Mouse (Mus musculus): ENCODE results near the gene Gprin2.
A peak's percentile ranks its signal among the peaks of the same experiment; 100 is the strongest.

Gprin2 gene

DNA sequence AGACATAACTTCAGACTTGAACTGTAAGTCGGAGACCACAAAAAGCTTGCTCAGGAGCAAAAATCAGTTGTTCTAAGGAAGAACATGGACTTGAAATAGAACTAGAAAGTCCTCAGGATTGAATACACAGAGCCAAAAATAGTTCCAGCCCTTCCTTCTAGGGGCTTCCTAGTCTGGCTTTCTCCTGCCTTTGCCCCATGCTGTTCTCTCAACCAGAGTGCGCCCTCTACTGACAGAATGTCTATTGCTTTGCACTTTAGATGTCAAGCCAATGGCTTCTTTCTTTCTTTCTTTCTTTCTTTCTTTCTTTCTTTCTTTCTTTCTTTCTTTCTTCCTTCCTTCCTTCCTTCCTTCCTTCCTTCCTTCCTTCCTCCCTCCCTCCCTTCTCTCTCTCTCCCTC lies 7.2 kb upstream of the Gprin2 start:
- DNase-seq (ENCODE audit: extremely low read depth, insufficient read length, low spot score), result no peak

DNA sequence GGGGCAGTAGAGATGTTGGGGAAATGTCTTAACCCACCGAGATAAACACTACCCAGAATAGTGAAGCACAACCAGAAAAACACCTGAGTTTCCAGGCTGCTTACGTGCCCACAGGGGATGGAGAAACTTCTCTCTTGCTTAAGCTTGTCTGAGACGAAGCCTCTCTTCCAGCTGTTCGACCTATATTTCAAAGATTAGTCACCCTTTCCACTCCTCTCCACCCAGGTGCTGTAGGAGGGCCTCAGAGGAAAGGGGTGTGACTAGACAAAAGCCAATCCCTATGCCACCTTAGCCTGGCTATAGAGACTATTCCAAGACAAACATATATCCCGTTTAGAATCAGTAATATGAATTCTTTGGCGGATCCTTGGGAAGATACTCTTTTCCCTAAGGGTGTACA lies 6.5 kb upstream of the Gprin2 start:
- no peak for DNase-seq (ENCODE audit: extremely low read depth, insufficient read length, low spot score)

DNA sequence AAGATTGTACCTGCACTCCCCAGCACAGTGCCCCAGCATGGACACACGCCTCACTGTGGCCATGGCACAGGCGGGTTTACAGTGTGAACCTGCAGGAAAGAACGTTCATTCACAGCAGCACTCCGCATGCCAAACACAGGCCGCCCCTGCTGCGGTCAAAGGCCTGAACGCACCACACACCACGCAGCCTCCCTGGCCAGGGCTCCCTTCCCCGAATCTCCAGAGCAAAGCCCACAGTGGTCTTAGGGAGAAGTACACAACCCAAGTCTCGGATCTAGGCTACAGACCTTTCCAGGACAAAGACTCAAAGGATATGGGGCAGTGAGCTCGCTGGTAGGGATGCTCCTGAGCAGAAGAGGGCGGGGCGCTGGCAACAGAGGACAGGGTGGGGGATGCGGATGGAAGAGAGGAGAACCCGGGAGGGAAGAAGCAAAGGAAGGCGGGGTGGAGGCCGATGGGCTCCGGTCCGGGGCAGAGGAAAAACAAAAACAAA lies 669 bp downstream of the Gprin2 start:
- no peak for DNase-seq (ENCODE audit: extremely low read depth, insufficient read length, low spot score)

DNA sequence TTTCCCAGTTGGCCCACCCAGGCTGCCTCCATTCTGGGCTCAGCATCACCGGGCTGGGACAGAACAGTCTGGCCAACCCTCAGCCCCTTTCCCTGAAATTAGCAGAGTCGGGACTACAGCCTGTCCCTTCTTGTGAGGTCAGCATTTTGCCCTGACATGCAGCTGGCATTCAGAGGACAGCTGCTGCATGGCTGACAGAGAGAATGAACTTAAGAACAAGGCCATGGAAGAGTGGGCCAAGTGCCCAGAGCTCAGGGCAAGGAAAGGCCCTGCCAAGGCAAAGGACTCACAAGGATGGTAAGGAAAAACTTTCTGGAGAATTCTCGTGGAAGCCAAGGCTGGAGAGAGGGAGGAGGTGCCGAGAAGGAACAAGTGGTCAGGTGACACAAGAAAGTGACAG lies 4.7 kb downstream of the Gprin2 start:
- no peak for DNase-seq (ENCODE audit: extremely low read depth, insufficient read length, low spot score)

DNA sequence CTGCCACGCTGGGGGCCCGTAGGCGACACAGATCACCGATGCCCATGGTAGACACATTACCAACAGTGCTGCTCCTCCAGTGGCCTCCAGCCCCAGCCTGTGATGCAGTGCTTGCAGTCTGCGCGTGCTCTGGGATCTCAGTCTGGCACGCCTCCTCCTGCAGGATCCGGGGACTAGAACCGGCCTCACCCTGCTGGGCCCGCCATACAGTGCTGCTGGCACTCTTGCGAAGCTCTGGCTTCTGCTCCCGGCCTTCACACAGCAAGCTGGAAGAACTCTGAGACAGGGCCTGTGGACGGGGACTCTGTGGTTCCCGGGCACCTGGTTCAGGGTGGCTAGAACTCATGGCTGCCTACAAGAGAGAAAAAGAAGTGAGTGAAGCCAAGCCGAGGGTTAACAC lies 6.0 kb downstream of the Gprin2 start:
- DNase-seq (ENCODE audit: extremely low read depth, insufficient read length, low spot score), result no peak

DNA sequence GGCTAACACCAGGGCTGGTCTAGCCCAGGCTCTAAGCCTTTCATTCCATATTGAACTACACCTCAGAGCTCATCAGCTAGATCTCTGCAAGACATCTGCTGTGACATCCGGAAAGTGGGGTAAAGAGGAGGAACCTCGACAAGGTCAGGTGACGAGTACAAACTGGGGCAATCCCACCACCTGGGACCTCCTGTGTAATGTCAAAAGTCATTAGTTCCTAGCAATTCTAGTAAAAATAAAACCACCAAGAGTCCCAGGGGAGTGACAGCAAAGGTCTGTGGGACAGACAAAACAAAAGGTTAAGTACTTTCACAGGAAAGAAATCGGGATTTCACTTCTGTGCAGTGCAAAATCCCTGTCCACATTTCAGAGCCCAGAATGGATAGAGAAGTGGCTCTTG lies 7.6 kb downstream of the Gprin2 start:
- no peak for DNase-seq (ENCODE audit: extremely low read depth, insufficient read length, low spot score)

DNA sequence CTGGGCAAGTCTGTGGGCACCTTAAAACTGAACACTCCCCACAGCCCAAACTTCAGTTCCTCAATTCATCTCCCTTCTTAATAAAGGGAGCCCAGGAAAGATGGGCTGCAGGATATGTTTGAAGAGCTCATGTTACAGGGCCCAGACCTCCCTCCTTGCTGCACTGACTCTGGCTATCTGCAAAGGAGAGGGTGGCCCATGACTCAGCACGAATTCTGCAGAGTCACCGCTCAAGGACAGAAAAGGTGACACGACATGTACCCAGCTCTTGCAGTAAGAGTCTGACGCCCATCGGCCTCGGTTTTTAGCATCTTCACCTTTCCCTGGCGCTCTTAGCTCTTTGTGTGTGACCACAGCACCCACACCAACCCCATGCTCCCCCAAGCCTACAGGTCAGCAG lies 11.1 kb downstream of the Gprin2 start:
- no peak for DNase-seq (ENCODE audit: extremely low read depth, insufficient read length, low spot score)

DNA sequence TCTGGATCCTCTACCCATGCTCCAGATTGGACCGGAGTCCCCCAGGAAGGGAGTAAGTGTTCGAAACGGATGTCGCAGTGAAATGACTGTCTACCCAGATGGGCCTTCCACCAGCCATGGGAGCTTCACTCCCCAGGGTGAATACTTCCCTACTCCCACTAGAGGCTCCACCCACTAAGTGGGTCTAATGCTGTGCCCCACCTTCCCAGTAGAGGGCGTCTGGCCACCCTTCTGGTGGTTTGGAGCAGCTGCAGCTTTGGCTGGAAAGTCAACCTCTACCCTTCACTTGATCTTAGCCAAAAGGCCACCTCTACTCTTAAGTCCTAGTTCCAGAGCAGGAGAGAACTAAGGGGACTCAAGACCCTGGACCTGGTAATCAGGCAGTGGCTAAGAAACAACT lies 12.8 kb downstream of the Gprin2 start:
- DNase-seq (ENCODE audit: extremely low read depth, insufficient read length, low spot score), result no peak

DNA sequence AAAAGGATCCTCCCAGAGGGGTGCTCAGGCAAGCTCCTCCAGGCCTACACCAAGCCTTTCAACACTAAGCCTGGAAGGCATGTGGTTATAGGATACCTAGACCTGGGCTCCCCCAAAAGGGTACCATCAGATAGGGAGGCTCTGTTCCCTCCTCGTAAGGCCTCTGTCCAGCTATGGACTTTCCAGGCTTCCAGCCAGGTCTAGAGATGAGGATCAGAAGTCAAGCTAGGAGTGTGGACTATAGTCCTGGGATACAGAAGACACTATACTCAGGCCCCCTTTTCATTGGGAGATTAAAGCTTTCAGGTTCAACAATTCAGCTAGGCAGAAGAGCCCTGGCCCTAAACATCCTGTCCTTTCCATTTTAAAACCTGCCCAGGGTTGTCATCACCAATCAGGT lies 18.4 kb downstream of the Gprin2 start:
- no peak for DNase-seq (ENCODE audit: extremely low read depth, insufficient read length, low spot score)

DNA sequence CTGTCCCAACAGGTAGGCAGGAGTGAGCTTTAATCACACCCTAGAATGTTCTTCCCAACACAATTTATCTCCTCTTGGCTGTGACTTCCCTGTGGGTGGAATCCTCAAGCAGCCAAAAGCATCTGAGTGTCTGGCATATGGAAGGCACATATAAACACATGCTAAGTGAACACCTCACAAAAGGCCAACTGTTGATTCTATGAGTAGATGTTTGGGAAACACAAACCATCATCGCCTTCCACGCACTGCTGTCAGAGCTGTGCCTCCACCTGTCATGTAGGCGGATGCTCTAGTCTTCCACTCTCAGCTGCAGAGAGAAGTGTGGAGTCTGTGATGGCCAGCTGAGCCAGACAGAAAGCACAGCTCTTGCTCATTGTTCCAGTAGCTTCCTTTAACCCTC lies 22.1 kb downstream of the Gprin2 start:
- no peak for DNase-seq (ENCODE audit: extremely low read depth, insufficient read length, low spot score)

DNA sequence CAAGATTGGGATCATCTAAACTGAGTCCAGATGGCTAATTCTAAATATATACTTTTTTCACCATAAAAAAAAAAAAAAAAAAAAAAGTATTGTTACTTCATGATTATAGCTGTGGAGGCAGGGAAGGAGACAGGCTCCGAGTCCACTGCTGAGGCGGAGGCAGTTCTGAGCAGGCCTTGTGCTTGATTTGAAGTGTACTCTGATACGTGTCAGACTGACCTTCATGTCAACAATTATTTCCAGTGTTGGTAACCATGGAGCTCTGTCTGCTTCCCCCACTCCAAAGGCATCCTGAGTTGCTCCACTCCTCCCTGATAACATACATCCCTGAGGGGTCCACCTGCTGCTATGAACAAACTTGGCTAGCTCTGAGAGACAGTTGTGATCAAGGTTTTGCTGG lies 30.3 kb downstream of the Gprin2 start:
- DNase-seq (ENCODE audit: extremely low read depth, insufficient read length, low spot score), result no peak

DNA sequence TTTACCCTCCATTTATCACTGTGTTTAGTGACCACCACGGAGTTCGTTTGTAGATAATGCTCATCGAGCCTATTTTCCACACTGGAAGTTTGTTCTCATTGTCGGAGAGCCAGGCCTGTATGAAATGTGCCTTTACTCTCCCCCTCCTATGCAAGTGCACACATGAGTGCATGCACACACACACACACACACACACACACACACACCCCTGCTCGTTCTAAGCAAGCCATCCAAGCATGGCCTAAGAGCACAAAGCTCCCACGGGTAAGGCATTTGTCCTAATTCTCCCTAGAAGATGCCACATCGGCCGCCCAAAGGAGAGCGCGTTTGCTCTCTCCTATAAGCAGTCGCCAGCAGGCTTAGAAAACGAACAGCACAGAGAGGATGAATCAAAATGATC lies 45.7 kb downstream of the Gprin2 start:
- DNase-seq (ENCODE audit: extremely low read depth, insufficient read length, low spot score), result no peak

DNA sequence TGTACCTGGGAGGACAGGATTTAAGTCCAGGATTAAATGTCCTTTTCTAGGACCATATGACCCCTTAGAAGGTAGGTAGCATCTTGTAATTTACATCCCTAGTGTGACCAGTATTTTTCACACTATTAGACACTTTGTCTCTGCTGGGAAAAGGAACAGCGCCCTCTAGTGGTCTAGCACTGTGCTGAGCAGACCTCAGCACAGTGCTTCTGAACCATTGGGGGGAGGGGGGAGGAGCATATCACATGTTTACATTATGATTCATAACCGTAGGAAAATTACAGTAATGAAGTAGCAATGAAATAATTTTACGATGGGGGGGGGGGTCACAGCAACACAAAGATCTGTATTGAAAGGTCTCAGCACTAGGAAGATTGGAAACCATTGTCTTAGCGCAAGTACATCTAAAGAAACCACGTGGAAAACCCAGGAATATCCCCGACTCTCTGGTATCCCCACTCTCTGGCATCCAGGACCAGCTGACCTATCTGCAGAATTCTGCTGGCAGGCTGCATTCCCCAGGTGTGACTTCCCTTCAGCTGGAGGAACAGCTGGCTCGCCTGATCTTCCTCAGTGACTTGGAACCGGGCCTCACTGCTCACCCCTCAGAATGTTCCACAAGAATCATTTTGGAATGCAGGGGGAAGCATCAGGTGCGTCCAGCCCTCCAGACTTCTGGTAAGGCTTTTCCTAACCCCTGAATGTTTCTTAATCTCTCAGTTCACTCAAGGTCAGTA lies 46.7 kb downstream of the Gprin2 start:
- peak; percentile 28 for DNase-seq (ENCODE audit: extremely low read depth, insufficient read length, low spot score)

DNA sequence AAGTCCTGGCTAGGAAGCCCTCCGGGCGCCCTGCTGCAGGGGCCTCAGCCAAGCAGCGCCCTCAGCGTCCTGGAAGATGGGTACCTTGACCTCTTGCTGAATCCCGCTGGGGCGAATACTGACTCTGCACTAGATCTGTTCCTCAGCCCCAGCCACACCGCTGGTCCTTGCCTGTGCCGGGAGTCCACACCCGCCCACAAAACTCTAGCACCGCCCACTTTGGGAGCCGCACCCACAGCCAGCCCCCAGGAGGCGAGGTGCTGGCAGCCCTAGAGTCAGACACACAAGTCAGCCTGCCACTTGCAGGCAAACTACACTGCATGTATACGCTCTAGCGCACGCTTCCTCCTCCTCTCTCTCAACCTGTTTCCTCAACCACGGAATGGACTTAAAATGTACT lies 49.1 kb downstream of the Gprin2 start, which contains the start of gene Npy4r:
Gene Npy4r (minus strand): TSS at position 148 of the 400 bp plus-strand sequence.
- DNase-seq (ENCODE audit: extremely low read depth, insufficient read length, low spot score), result peak; percentile 75

DNA sequence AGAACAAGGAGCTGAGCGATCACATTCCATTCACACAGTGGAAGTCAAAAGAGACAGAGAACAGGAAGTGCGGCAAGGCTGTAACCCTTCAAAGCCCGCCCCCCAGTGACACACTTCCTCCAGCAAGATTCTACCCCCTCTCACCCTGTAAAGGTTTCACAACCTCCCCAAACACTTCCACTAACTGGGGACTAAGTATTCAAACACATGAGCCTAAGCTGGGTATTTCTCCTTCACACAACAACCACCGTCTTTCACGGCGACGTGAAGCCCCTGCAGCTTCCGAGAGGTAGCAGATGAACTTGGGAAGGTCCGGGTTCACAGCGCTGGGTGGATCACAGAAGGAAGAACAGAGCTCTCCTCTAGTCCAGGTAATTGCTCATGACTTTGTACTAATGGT lies 58.5 kb downstream of the Gprin2 start:
- no peak for DNase-seq (ENCODE audit: extremely low read depth, insufficient read length, low spot score)

DNA sequence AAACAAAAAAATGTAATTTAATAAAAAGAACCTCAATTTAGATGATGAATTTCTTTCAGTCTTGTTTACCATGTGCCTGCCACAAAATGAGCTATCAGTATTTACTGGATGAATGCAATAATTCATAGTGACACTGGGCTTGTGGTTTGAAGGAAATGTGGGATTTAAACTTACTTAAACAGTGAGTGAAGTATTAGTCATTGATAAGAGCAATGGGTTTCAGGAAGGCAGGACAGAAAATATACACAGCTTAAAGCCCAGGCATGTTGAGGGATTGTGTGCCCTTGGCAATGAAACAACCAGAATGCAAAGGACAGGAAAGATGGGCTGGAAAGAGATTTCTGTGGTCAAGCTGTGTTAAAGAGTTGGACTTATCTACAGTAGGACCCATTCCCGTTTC lies 59.1 kb downstream of the Gprin2 start:
- no peak for DNase-seq (ENCODE audit: extremely low read depth, insufficient read length, low spot score)

DNA sequence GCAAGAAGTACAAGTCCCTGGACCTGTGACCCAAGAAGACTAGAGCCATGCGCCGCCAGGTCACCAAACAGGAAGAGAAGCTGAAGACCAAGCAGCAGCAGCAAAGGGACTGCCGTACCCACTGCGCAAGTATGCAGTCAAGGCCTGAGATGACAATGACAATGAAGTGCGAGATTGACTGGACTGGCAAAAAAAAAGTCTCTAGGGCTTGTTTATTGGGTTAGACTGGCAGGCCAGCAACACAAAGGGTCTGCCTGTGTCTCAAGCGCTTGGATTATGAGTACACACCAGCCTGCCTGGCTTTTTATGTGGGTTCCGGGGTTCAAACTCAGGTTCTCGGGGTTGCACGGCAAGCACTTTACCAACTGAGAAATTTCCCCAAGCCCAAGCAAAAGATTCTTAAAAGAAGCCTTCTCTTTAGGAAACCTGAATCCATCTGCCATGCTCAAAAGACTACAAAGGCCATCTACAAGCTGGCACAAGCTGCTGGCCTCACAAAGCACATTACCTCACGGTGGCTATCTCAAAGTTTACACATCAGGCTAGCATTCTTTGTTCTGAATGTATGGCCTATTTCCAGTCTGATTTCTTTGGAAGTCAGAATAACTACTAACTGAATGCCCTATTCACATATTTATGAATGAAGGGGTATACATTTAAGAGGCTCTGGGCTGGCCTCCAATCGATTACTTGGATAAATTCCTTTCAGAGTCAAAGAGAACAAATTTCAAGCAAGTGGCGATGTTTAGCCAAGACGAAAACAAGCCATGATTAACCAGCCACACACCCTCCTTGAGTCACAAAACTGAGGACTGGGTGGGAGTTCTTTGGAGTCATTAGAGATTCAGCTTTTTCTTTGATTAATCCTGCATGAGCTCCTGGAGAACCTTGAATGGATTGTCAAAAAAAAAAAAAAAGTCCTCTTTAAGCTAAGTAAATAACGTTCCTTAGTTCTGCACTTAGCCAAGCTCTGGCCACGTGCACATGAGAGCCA lies 61.5 kb downstream of the Gprin2 start:
- no peak for DNase-seq (ENCODE audit: extremely low read depth, insufficient read length, low spot score)
